Mouse (Mus musculus) hindbrain, embryonic 10.5 days (tissue): ENCODE measurements at regions not wholly inside any gene's neighbourhood (a gene's known extent, or its start where the extent isn't known, plus 50 kb on each side); places are given as distances from the start of the nearest gene placed in this dataset.

Experiments used
- DNase-seq: peaks from one replicate; pipeline ENCODE4 v3.0.0-alpha.2; 2017; ENCODE audit warnings: low spot score
- H3K27ac ChIP-seq: fragments of 300-500 bp; sonication (generic); 2 replicates; pipeline ENCODE4 v1.5.1; 2016; ENCODE audit warnings: mild to moderate bottlenecking, moderate library complexity
- H3K27me3 ChIP-seq: fragments of 300-500 bp; sonication (generic); 2 replicates; pipeline ENCODE4 v1.6.1; 2016; ENCODE audit warnings: mild to moderate bottlenecking; ENCODE audit not compliant: poor library complexity, insufficient read depth, severe bottlenecking
- H3K36me3 ChIP-seq: fragments of 300-500 bp; sonication (generic); 2 replicates; pipeline ENCODE4 v1.6.1; 2016; ENCODE audit warnings: mild to moderate bottlenecking, moderate library complexity
- H3K4me1 ChIP-seq: fragments of 300-500 bp; sonication (generic); replicated peaks from 2 replicates; pipeline ENCODE4 v1.6.1; 2016; ENCODE audit warnings: mild to moderate bottlenecking
- H3K4me3 ChIP-seq: fragments of 300-500 bp; sonication (generic); 2 replicates; pipeline ENCODE4 v1.5.1; 2016; ENCODE audit warnings: mild to moderate bottlenecking, moderate library complexity
- H3K9me3 ChIP-seq: fragments of 300-500 bp; sonication (generic); 2 replicates; pipeline ENCODE4 v1.6.1; 2016; ENCODE audit warnings: mild to moderate bottlenecking, moderate library complexity
- WGBS: fragments of 180-500 bp; shearing (Covaris S2); methylation state at CpG from one replicate; pipeline ENCODE4 v1.1.7; 2016; 5-methylcytosine and 5-hydroxymethylcytosine counted together

- DNase-seq: peak; percentile 20
- WGBS: 46% methylated on average over 2 of the region's 2 CpGs
- Histone ChIP-seq H3K9me3 (no peaks in the 10 kb centered on the region), H3K4me3 (no peak overlapping the region), H3K27me3 (no peaks in the 10 kb centered on the region), H3K4me1 (0 out of 2 replicates have a peak, but pooled peaks cover 3% of the 10 kb centered on the region), H3K27ac (no peak overlapping the region), H3K36me3 (no peaks in the 10 kb centered on the region)
Measured at GRCm38 (mm10) chr12:13009470-13009869, 67.8 kb upstream of the Mycn start.

GRCm38 (mm10) chr12:13002703-13003102, 61.0 kb upstream of the Mycn start:
- H3K27ac ChIP-seq: no peak overlapping the region
- 89% methylated on average over 3 of the region's 3 CpGs for WGBS
- H3K36me3 ChIP-seq: no peaks in the 10 kb centered on the region
- no peaks in the 10 kb centered on the region for H3K27me3 ChIP-seq
- H3K4me1 ChIP-seq: no peaks in the 10 kb centered on the region
- H3K4me3 ChIP-seq: no peak overlapping the region
- no peaks in the 10 kb centered on the region for H3K9me3 ChIP-seq
- DNase-seq: no peak

GRCm38 (mm10) chr12:13002069-13002590, 60.4 kb upstream of the Mycn start:
- H3K4me1 ChIP-seq: no peaks in the 10 kb centered on the region
- H3K4me3 ChIP-seq: no peak overlapping the region
- H3K36me3 ChIP-seq: no peaks in the 10 kb centered on the region
- WGBS: 89% methylated on average over 6 of the region's 6 CpGs
- no peak for DNase-seq
- no peaks in the 10 kb centered on the region for H3K9me3 ChIP-seq
- H3K27ac ChIP-seq: no peak overlapping the region
- H3K27me3 ChIP-seq: no peaks in the 10 kb centered on the region

GRCm38 (mm10) chr12:12995974-12996361, 54.3 kb upstream of the Mycn start:
- no peak overlapping the region for H3K4me3 ChIP-seq
- no peaks in the 10 kb centered on the region for H3K36me3 ChIP-seq
- no peaks in the 10 kb centered on the region for H3K9me3 ChIP-seq
- peaks cover 39% of the 10 kb centered on the region for H3K4me1 ChIP-seq
- no peak for DNase-seq
- no peaks in the 10 kb centered on the region for H3K27me3 ChIP-seq
- peak overlapping the region; percentile 81; the same call in 1 of the 2 replicates for H3K27ac ChIP-seq
- WGBS: 85% methylated on average over 9 of the region's 9 CpGs

GRCm38 (mm10) chr12:12995061-12995973, 53.6 kb upstream of the Mycn start:
- Histone ChIP-seq H3K4me3 (no peak overlapping the region), H3K36me3 (no peaks in the 10 kb centered on the region), H3K9me3 (no peaks in the 10 kb centered on the region), H3K27ac (peak overlapping the region; percentile 81), H3K27me3 (no peaks in the 10 kb centered on the region), H3K4me1 (peaks cover 39% of the 10 kb centered on the region)
- 42% methylated on average over 21 of the region's 21 CpGs for WGBS
- peak; percentile 73 for DNase-seq

GRCm38 (mm10) chr12:12993894-12994714, 52.4 kb upstream of the Mycn start:
- Histone ChIP-seq H3K36me3 (no peaks in the 10 kb centered on the region), H3K27ac (peak overlapping the region; percentile 81), H3K4me1 (peaks cover 39% of the 10 kb centered on the region), H3K27me3 (no peaks in the 10 kb centered on the region), H3K4me3 (no peak overlapping the region), H3K9me3 (no peaks in the 10 kb centered on the region)
- peak; percentile 64 for DNase-seq
- WGBS: 45% methylated on average over 8 of the region's 8 CpGs
